Mouse (Mus musculus): ENCODE data around the gene Smtn.

Gene Smtn

DNA sequence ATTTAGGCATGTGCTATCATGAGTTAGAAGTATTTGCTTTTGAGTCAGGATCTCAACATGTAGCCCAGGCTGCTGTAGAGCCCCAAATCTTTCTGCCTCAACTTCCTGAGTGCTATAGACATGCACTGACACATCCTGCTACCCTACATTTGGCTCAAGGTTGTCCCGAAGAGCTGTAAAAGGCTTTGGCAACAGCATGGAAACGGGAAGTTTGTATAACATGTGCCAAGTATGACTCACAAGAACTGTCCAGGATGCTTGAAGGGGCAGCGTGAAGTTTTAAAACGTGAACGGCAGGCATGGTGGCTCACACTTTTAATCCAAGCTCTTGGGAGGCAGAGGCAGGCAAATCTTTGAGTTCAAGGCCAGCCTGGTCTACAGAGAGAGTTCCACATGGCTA lies 19.8 kb upstream of the Smtn start:
- no peaks in the 10 kb centered on the region for H3K36me3 ChIP-seq (ENCODE audit: insufficient read depth, low read length)
- no peaks in the 10 kb centered on the region for H3K9me3 ChIP-seq (ENCODE audit: low read length)
- no peaks in the 10 kb centered on the region for H3K4me1 ChIP-seq (replicated peaks; ENCODE audit: low read depth, low read length)
- TF ChIP-seq NANOG (IDR thresholded peaks at IDR 0.05; ENCODE audit: borderline replicate concordance, low read length) (no peak), POU5F1 (IDR thresholded peaks at IDR 0.05; ENCODE audit: borderline replicate concordance, low read length) (no peak), CTCF (conservative IDR thresholded peaks at IDR 0.05; ENCODE audit: low read length) (no peak)
- H3K4me3 ChIP-seq (replicated peaks; ENCODE audit: low read length), result no peak overlapping the region
- no peaks in the 10 kb centered on the region for H3K27me3 ChIP-seq (ENCODE audit: insufficient read depth, low read length)

DNA sequence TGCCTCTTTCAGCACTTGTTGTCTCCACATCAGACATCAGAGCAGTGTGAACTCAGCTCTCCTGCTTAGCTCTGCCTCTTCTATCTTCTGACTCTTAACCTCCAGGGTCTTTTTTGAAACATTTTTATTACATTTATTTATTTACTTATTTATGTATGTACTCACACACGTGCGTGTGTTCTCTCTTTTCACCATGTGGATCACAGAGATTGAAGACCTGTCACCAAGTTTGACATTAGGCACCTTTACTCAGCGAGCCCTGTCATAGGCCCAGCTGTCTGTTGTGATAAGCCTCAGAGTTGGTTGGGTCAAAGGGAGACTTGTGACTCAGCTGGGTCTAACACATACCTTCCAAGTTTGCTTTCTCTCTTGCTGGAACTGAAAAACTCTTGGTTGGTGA lies 17.4 kb upstream of the Smtn start:
- TF ChIP-seq NANOG (IDR thresholded peaks at IDR 0.05; ENCODE audit: borderline replicate concordance, low read length) (no peak), CTCF (conservative IDR thresholded peaks at IDR 0.05; ENCODE audit: low read length) (no peak)
- no peaks in the 10 kb centered on the region for H3K36me3 ChIP-seq (ENCODE audit: insufficient read depth, low read length)
- no peaks in the 10 kb centered on the region for H3K9me3 ChIP-seq (ENCODE audit: low read length)
- H3K4me3 ChIP-seq (replicated peaks; ENCODE audit: low read length), result no peak overlapping the region
- H3K27me3 ChIP-seq (ENCODE audit: insufficient read depth, low read length), result no peaks in the 10 kb centered on the region
- H3K4me1 ChIP-seq (replicated peaks; ENCODE audit: low read depth, low read length), result no peaks in the 10 kb centered on the region

DNA sequence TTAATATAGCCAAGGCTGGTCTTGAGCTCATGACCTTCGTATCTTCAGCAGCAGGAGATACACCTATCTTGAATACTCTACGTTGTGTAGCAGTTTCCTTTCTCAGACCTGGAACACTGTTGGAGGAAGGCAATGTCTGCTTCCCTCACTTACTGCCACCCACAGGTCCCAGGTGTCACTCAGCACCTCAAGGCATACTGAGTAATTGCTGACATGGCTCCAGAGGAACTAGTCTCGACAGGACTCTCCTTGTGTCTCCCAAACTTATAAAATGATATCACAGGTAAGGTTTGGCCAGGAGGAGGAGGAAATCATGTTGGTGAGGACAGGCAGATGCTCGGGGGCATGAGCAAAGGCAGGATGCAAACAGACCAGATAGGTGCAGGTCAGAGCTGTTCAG lies 14.6 kb upstream of the Smtn start:
- peaks cover 8% of the 10 kb centered on the region for H3K4me1 ChIP-seq (replicated peaks; ENCODE audit: low read depth, low read length)
- H3K9me3 ChIP-seq (ENCODE audit: low read length), result no peaks in the 10 kb centered on the region
- TF ChIP-seq CTCF (conservative IDR thresholded peaks at IDR 0.05; ENCODE audit: low read length), result no peak
- no peak for TF ChIP-seq POU5F1 (IDR thresholded peaks at IDR 0.05; ENCODE audit: borderline replicate concordance, low read length)
- no peak for TF ChIP-seq NANOG (IDR thresholded peaks at IDR 0.05; ENCODE audit: borderline replicate concordance, low read length)
- no peak overlapping the region for H3K4me3 ChIP-seq (replicated peaks; ENCODE audit: low read length)
- H3K27me3 ChIP-seq (ENCODE audit: insufficient read depth, low read length), result no peaks in the 10 kb centered on the region
- H3K36me3 ChIP-seq (ENCODE audit: insufficient read depth, low read length), result no peaks in the 10 kb centered on the region

DNA sequence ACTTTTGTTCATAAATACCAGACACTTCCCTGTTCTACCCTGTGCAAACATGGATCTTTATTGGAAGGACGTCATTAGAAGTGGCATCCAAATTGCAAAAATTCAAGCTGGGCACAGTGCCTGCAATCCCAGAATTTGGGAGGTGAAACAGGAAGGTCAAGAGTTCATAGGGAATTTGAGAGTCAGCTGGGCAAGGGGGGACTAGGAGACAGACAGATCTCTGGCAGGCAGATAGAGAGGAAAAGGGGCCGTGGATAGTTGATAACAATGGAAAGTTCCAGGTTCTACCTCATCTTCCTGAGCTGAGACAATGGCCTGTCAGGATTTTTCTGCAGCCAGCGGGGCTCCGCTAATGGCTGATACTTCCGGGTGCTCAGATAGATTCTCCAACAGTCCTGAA lies 9.4 kb upstream of the Smtn start:
- Histone ChIP-seq H3K27me3 (ENCODE audit: insufficient read depth, low read length) (no peaks in the 10 kb centered on the region), H3K9me3 (ENCODE audit: low read length) (peaks cover 4% of the 10 kb centered on the region), H3K36me3 (ENCODE audit: insufficient read depth, low read length) (no peaks in the 10 kb centered on the region), H3K4me3 (replicated peaks; ENCODE audit: low read length) (no peak overlapping the region), H3K4me1 (replicated peaks; ENCODE audit: low read depth, low read length) (peaks cover 59% of the 10 kb centered on the region)
- TF ChIP-seq NANOG (IDR thresholded peaks at IDR 0.05; ENCODE audit: borderline replicate concordance, low read length) (no peak), CTCF (conservative IDR thresholded peaks at IDR 0.05; ENCODE audit: low read length) (no peak), POU5F1 (IDR thresholded peaks at IDR 0.05; ENCODE audit: borderline replicate concordance, low read length) (no peak)

DNA sequence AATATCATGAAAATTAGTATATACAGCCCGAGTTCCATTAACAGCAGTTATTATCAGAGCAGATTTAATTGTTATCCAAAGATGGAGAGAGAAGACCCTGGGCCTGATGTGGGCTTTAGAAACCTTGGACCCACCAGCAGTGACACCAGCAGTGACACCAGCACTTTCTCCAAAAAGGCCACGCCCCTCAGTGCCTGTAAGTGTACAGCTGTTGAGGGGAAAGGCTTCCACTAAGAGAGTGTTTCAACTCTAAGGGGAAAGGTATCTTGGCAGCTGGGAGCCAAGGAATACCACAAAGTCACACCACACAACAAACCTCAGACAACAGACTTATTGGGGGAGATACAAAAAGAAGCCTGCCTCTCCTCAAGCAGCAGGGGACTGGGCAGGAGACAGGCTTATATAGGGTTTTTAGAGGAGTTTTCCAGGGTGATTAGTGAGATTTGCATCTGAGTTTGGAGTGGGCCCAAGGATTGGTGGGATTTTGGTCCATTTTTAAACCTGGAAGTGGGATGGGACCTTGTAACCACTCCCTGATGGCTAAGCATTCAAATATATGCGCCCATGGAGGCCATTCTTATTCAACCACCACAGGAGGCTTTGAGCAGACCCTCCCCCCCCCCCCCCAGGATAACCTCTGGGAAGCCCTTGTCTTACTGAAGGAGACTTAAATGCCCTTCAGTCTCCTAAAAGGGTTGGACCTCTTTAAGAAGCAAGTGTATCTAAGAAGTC lies 8.3 kb upstream of the Smtn start:
- Histone ChIP-seq H3K36me3 (ENCODE audit: insufficient read depth, low read length) (no peaks in the 10 kb centered on the region), H3K27me3 (ENCODE audit: insufficient read depth, low read length) (no peaks in the 10 kb centered on the region), H3K4me3 (replicated peaks; ENCODE audit: low read length) (no peak overlapping the region), H3K4me1 (replicated peaks; ENCODE audit: low read depth, low read length) (peaks cover 63% of the 10 kb centered on the region), H3K9me3 (ENCODE audit: low read length) (peaks cover 9% of the 10 kb centered on the region)
- TF ChIP-seq NANOG (IDR thresholded peaks at IDR 0.05; ENCODE audit: borderline replicate concordance, low read length), result no peak
- no peak for TF ChIP-seq POU5F1 (IDR thresholded peaks at IDR 0.05; ENCODE audit: borderline replicate concordance, low read length)
- no peak for TF ChIP-seq CTCF (conservative IDR thresholded peaks at IDR 0.05; ENCODE audit: low read length)

DNA sequence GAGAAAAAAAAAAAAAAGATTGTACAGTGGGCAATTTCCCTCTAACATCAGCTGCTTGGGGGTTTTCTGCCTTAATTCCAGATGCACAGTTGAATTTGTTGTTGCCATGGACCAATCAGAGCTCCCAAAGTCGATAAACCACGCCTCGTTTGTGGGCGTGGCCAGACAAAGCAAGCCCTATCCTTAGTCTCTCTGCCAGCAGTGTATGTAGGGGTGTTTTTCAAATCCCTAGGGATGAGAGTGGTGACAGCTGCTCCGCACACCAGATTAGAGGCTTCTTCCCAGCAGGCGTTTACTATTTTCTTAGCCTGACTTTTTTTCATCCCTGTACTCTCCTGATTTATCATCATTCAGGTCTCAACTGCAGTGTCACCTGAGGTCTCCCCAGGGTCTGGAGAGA lies 7.6 kb upstream of the Smtn start:
- H3K4me3 ChIP-seq (replicated peaks; ENCODE audit: low read length), result no peak overlapping the region
- no peaks in the 10 kb centered on the region for H3K27me3 ChIP-seq (ENCODE audit: insufficient read depth, low read length)
- TF ChIP-seq POU5F1 (IDR thresholded peaks at IDR 0.05; ENCODE audit: borderline replicate concordance, low read length) (no peak), NANOG (IDR thresholded peaks at IDR 0.05; ENCODE audit: borderline replicate concordance, low read length) (no peak), CTCF (conservative IDR thresholded peaks at IDR 0.05; ENCODE audit: low read length) (no peak)
- H3K36me3 ChIP-seq (ENCODE audit: insufficient read depth, low read length), result no peaks in the 10 kb centered on the region
- peaks cover 9% of the 10 kb centered on the region for H3K9me3 ChIP-seq (ENCODE audit: low read length)
- H3K4me1 ChIP-seq (replicated peaks; ENCODE audit: low read depth, low read length), result peaks cover 71% of the 10 kb centered on the region

DNA sequence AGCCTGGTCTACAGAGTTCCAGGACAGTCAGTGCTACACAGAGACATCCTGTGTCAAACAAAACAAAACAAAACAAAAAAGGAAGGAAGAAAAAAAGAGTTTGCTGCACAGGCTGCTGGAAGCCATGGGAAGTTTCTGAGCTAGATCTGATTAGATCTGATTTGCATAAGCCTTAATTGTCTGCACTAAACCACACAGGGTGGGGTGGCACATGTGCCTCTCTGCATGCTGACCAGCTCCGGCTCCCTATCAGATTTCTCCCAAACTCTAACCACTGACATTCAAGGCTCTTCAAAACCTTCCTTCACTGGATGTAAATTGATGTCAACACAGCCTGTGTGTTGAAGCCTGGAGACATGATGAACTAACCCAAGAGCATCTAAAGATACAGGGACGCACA lies 6.6 kb upstream of the Smtn start:
- TF ChIP-seq POU5F1 (IDR thresholded peaks at IDR 0.05; ENCODE audit: borderline replicate concordance, low read length) (no peak), NANOG (IDR thresholded peaks at IDR 0.05; ENCODE audit: borderline replicate concordance, low read length) (no peak), CTCF (conservative IDR thresholded peaks at IDR 0.05; ENCODE audit: low read length) (no peak)
- H3K36me3 ChIP-seq (ENCODE audit: insufficient read depth, low read length), result no peaks in the 10 kb centered on the region
- H3K4me1 ChIP-seq (replicated peaks; ENCODE audit: low read depth, low read length), result peaks cover 80% of the 10 kb centered on the region
- no peaks in the 10 kb centered on the region for H3K27me3 ChIP-seq (ENCODE audit: insufficient read depth, low read length)
- no peak overlapping the region for H3K4me3 ChIP-seq (replicated peaks; ENCODE audit: low read length)
- H3K9me3 ChIP-seq (ENCODE audit: low read length), result peaks cover 9% of the 10 kb centered on the region

DNA sequence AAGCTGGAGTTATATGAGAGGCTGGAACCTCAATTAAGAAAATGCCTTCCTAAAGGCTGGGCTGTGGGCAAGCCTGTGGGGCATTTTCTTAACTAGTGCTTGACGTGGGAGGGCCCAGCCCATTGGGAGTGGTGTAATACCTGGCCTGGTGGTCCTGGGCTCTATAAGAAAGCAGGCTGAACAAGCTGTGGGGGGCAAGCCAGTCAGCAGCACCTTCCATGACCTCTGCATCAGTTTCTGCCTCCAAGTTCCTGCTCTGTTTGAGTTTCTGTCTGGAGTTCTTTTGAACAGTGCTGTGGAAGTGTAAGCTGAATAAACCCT lies 5.8 kb upstream of the Smtn start:
- H3K4me3 ChIP-seq (replicated peaks; ENCODE audit: low read length), result no peak overlapping the region
- H3K4me1 ChIP-seq (replicated peaks; ENCODE audit: low read depth, low read length), result peaks cover 88% of the 10 kb centered on the region
- H3K9me3 ChIP-seq (ENCODE audit: low read length), result peaks cover 9% of the 10 kb centered on the region
- TF ChIP-seq NANOG (IDR thresholded peaks at IDR 0.05; ENCODE audit: borderline replicate concordance, low read length), result no peak
- TF ChIP-seq POU5F1 (IDR thresholded peaks at IDR 0.05; ENCODE audit: borderline replicate concordance, low read length), result no peak
- no peak for TF ChIP-seq CTCF (conservative IDR thresholded peaks at IDR 0.05; ENCODE audit: low read length)
- peaks cover 6% of the 10 kb centered on the region; the same call in 1 of the 2 replicates for H3K27me3 ChIP-seq (ENCODE audit: insufficient read depth, low read length)
- no peaks in the 10 kb centered on the region for H3K36me3 ChIP-seq (ENCODE audit: insufficient read depth, low read length)

Measured in E14TG2a.4 (cell line).